Mouse (Mus musculus) lung, postnatal 0 days (tissue): ENCODE measurements around the gene Slc45a3. TPM values are rescaled to one million over a fixed set of nuclear protein-coding genes. Genes with fewer than 3 reads are reported as not detected.

Source experiments
- ATAC-seq: fragments of 200-750 bp; cut with Nextera tagmentation; 2 replicates; pipeline ENCODE4 v1.8.0; 2017; ENCODE audit warnings: moderate library complexity
- DNase-seq: peaks from one replicate; pipeline ENCODE4 v3.0.0-alpha.2; 2016; ENCODE audit warnings: low spot score
- H3K27ac ChIP-seq: fragments of 300-500 bp; sonication (generic); 2 replicates; pipeline ENCODE4 v1.5.1; 2014; ENCODE audit warnings: antibody characterized with exemption, mild to moderate bottlenecking, low read length, mixed read lengths
- H3K27me3 ChIP-seq: fragments of 300-500 bp; sonication (generic); replicated peaks from 2 replicates; pipeline ENCODE4 v1.6.1; 2014; ENCODE audit warnings: low read length, mixed read lengths; ENCODE audit not compliant: insufficient read depth
- H3K36me3 ChIP-seq: fragments of 300-500 bp; sonication (generic); 2 replicates; pipeline ENCODE4 v1.6.1; 2014; ENCODE audit warnings: low read length, mixed read lengths; ENCODE audit not compliant: insufficient read depth
- H3K4me1 ChIP-seq: fragments of 300-500 bp; sonication (generic); 2 replicates; pipeline ENCODE4 v1.6.1; 2014; ENCODE audit warnings: antibody characterized with exemption, low read depth, low read length, mixed read lengths; ENCODE audit not compliant: insufficient read depth
- H3K4me2 ChIP-seq: fragments of 300-500 bp; sonication (generic); replicated peaks from 2 replicates; pipeline ENCODE4 v1.6.1; 2014; ENCODE audit warnings: low read depth, mild to moderate bottlenecking, low read length, moderate library complexity, mixed read lengths
- H3K4me3 ChIP-seq: fragments of 300-500 bp; sonication (generic); 2 replicates; pipeline ENCODE4 v1.5.1; 2014; ENCODE audit warnings: low read depth, low read length
- H3K9ac ChIP-seq: fragments of 300-500 bp; sonication (generic); replicated peaks from 2 replicates; pipeline ENCODE4 v1.6.1; 2014; ENCODE audit warnings: low read depth, mild to moderate bottlenecking
- H3K9me3 ChIP-seq: fragments of 300-500 bp; sonication (generic); 2 replicates; pipeline ENCODE4 v1.6.1; 2016; ENCODE audit warnings: low read length, mixed read lengths
- CTCF ChIP-seq: IDR thresholded peaks from 2 replicates; pipeline ENCODE4 v1.5.1; 2016; ENCODE audit warnings: antibody characterized with exemption, mild to moderate bottlenecking
- EP300 ChIP-seq: IDR thresholded peaks from 2 replicates; pipeline ENCODE4 v1.6.1; 2016; ENCODE audit warnings: antibody characterized with exemption, mild to moderate bottlenecking, control low read depth
- WGBS: fragments of 180-500 bp; shearing (Covaris S2); extraction: QIAGEN DNeasy Blood & Tissue Kit; methylation state at CpG from one replicate; pipeline ENCODE4 v1.1.7; 2014; 5-methylcytosine and 5-hydroxymethylcytosine counted together
- polyA plus RNA-seq: library from polyadenylated mRNA; unstranded; fragments of >200 nt; fragmentation: Nextera tagmentation; extraction: Ambion mirVana; gene quantifications from 2 replicates; pipeline ENCODE4 v1.2.1, GENCODE M21; 2015

The Slc45a3 gene
- polyA plus RNA-seq, 1 experiment from 2014 or later: 5.7 TPM

DNA sequence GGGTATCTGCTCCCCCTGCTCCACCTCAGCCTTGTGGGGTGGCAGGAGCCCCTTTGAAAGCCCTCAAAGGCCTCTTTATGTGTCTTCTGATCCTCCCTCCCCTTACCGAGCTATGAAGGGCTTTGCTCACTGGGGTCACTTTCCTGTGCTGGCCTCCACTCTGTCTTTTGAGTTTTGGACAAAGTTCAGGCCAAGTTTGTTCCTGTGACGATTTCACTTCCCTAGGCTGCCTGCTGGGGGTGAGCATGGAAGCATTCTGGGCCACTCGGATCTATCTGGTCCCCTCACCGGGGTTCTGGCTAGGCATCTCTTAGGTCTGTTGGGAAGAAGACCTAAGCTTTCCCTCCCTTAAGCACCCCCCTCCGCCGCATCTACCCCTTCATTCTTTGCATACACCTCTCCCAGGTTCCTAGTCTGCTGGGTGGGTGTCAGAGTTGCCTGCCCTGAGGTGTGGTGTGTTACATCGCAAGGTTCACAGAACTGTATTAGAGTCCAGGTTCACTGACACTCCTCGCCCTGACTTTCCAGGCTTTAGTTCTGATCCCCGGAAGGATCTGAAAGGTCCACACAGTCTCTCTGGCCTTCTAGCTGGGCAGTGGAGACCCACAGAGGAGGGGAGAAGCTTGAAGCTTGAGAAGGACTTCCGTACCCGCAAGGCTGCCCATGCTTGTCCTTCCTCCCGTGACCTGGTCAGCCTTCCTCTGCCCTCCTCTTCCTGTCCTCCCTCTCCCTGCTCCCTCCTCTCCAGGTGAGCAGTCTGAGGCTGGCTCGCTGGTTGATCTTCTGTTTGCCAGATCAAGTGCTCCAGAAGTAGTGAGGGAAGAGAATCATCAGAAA lies 9.9 kb downstream of the Slc45a3 start:
- WGBS: 37% methylated on average over 13 of the region's 13 CpGs
- Histone ChIP-seq H3K27ac (no peak overlapping the region), H3K36me3 (no peaks in the 10 kb centered on the region), H3K4me3 (no peak overlapping the region), H3K4me1 (peaks cover 4% of the 10 kb centered on the region; the same call in 1 of the 2 replicates), H3K9me3 (no peaks in the 10 kb centered on the region), H3K4me2 (no peak overlapping the region), H3K9ac (no peak overlapping the region), H3K27me3 (no peaks in the 10 kb centered on the region)
- DNase-seq (no peak), ATAC-seq (no peak)
- TF ChIP-seq CTCF: no peak
- TF ChIP-seq EP300: no peak

- WGBS: 53% methylated on average over 6 of the region's 6 CpGs
- Histone ChIP-seq H3K4me3 (no peak overlapping the region), H3K27me3 (no peaks in the 10 kb centered on the region), H3K9me3 (no peaks in the 10 kb centered on the region), H3K27ac (0 out of 2 replicates have a peak overlapping the region, but pooled peaks have one; percentile 14), H3K9ac (no peak overlapping the region), H3K36me3 (no peaks in the 10 kb centered on the region), H3K4me1 (peaks cover 6% of the 10 kb centered on the region), H3K4me2 (no peak overlapping the region)
- ATAC-seq: peak; percentile 71
- peak; percentile 65 for DNase-seq
- TF ChIP-seq EP300: no peak
- TF ChIP-seq CTCF: no peak
Measured at GRCm38 (mm10) chr1:131973991-131974390, 11.2 kb downstream of the Slc45a3 start.

DNA sequence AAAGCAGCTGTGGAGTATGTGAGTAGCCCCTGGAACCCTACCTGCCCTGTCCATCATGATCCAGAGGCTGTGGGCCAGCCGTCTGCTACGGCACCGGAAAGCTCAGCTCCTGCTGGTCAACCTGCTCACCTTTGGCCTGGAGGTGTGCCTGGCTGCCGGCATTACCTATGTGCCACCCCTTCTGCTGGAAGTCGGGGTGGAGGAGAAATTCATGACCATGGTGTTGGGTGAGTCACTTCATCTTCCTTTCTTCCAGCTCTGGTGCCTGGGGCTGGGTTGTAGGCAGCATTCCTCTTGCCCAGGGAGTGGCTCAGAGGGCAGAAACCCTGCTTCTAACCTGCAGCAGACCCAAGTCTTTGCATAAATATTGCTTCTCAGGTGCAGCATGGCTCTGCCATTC lies 14.1 kb downstream of the Slc45a3 start:
- H3K9me3 ChIP-seq: no peaks in the 10 kb centered on the region
- H3K4me1 ChIP-seq: peaks cover 8% of the 10 kb centered on the region
- ATAC-seq: peak; percentile 40
- no peak overlapping the region for H3K4me3 ChIP-seq
- H3K4me2 ChIP-seq: no peak overlapping the region
- H3K9ac ChIP-seq: no peak overlapping the region
- 82% methylated on average over 5 of the region's 5 CpGs for WGBS
- H3K36me3 ChIP-seq: no peaks in the 10 kb centered on the region
- no peak overlapping the region; the same call in 1 of the 2 replicates for H3K27ac ChIP-seq
- H3K27me3 ChIP-seq: no peaks in the 10 kb centered on the region
- TF ChIP-seq CTCF (no peak), EP300 (no peak)
- DNase-seq: peak; percentile 41

GRCm38 (mm10) chr1:131980471-131980870 lies 17.7 kb downstream of the Slc45a3 start:
- Histone ChIP-seq H3K9me3 (no peaks in the 10 kb centered on the region), H3K4me3 (no peak overlapping the region), H3K4me2 (no peak overlapping the region), H3K27me3 (no peaks in the 10 kb centered on the region), H3K9ac (no peak overlapping the region), H3K27ac (no peak overlapping the region), H3K4me1 (peaks cover 5% of the 10 kb centered on the region; the same call in 1 of the 2 replicates), H3K36me3 (no peaks in the 10 kb centered on the region)
- DNase-seq: no peak
- TF ChIP-seq CTCF (no peak), EP300 (no peak)
- ATAC-seq: no peak
- WGBS: 49% methylated on average over 2 of the region's 2 CpGs

- WGBS: 46% methylated on average over 12 of the region's 12 CpGs
- peak; percentile 81 for DNase-seq
- Histone ChIP-seq H3K27ac (no peak overlapping the region), H3K27me3 (no peaks in the 10 kb centered on the region), H3K9ac (no peak overlapping the region), H3K4me2 (no peak overlapping the region), H3K9me3 (no peaks in the 10 kb centered on the region), H3K4me3 (no peak overlapping the region), H3K36me3 (no peaks in the 10 kb centered on the region), H3K4me1 (peaks cover 5% of the 10 kb centered on the region; the same call in 1 of the 2 replicates)
- TF ChIP-seq EP300 (no peak), CTCF (peak; percentile 91)
- peak; percentile 66 for ATAC-seq
Measured at GRCm38 (mm10) chr1:131981378-131982013, 18.7 kb downstream of the Slc45a3 start.

GRCm38 (mm10) chr1:131982907-131983306 lies 20.1 kb downstream of the Slc45a3 start:
- no peak overlapping the region for H3K27ac ChIP-seq
- no peaks in the 10 kb centered on the region for H3K36me3 ChIP-seq
- DNase-seq (peak; percentile 79), ATAC-seq (peak; percentile 59)
- TF ChIP-seq EP300 (no peak), CTCF (peak; percentile 98)
- H3K27me3 ChIP-seq: no peaks in the 10 kb centered on the region
- no peak overlapping the region for H3K9ac ChIP-seq
- WGBS: 8% methylated on average over 5 of the region's 5 CpGs
- H3K4me2 ChIP-seq: no peak overlapping the region
- H3K9me3 ChIP-seq: no peaks in the 10 kb centered on the region
- H3K4me1 ChIP-seq: peaks cover 5% of the 10 kb centered on the region; the same call in 1 of the 2 replicates
- H3K4me3 ChIP-seq: no peak overlapping the region
